Mouse (Mus musculus): ENCODE measurements around the gene Mbtps2.

Gene Mbtps2

GRCm38 (mm10) chrX:157504506-157504905 is 94.0 kb downstream of the Mbtps2 start:
- DNase-seq (ENCODE audit: low spot score) = no peak

DNA sequence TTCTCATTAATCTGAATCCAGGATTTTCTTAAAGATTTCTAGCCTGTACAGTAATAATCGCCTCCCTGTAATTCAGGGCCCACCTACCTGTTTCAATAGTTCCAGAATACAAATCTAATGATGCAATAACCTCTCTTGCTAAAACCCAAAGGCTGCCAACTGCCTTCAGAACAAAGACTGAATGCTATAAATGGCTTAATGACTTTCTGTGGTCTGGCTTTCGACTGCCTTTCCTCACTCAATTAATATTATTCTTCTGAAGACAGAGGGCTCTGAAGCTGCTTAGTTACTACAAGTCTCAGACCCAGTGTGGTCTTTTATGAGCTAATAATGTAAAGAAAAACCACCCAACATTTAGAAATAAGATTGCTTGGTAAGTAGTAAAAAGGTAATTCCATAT is 96.6 kb downstream of the Mbtps2 start:
- no peak for DNase-seq (ENCODE audit: low spot score)

GRCm38 (mm10) chrX:157500004-157500403 is 98.5 kb downstream of the Mbtps2 start:
- DNase-seq (ENCODE audit: low spot score) = no peak

DNA sequence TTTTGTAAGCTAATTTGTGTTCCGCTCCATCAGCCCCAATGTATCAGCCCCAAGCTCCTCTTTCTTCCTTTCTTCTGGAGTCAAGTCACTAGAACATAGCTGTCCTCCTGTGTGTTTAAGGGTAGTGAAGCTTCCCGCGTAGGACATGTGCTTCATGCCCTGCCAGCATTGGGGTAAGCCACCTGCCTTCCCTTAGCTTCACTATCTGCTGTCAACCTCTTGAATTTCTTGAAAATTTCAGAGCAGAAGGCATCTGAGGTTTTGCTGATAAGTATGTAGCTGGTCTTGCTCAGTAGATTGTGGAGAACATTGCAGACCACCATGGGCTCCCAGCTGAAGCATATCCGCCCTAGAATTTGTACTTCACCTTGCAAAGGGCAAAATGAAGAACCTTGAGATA is 105.4 kb downstream of the Mbtps2 start:
- no peak for DNase-seq (ENCODE audit: low spot score)

GRCm38 (mm10) chrX:157491944-157492726 is 106.4 kb downstream of the Mbtps2 start, which contains the start of gene Sms:
Gene Sms, minus strand, starts transcription at chrX:157492287.
- peak; percentile 66 for DNase-seq (ENCODE audit: low spot score)

DNA sequence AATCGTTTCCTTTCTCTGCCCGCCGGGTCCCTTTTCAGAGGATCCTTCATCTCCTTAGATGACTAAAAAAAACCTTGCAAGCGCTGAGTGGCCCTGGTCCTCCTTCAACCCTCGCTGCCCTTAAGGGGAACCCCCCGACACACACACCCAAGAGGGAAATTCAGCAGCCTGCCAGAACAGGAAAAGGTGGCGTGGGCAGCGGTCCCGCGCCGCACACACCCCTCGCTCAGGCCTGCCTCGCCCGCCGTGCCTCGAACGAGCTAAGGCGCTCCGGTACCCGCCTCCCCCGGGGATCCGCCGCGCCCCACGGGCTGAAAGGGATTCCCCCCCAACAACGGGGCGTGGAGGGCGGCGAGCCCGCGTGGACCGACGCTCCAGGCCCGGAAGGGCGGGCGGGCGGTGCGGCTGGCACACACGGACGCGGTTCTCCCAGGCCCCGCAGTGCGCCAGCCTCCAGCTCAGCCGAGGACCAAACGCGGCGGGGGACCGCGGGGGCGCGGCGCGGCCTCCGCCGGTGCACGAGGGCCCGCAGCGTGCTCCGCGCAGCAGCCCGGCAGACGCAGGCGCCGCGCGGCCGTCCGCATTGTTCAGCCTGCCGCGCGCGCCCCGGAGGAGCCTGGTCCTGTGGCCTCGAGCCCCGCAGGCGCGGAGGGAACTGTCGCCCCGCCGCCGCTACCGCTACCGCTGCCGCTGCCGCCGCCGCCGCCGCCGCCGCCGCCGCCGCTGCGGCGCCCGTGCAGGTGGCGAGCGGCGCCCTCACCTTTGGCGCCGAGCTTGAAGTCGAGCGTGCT is 107.2 kb downstream of the Mbtps2 start:
- peak; percentile 61 for DNase-seq (ENCODE audit: low spot score)

DNA sequence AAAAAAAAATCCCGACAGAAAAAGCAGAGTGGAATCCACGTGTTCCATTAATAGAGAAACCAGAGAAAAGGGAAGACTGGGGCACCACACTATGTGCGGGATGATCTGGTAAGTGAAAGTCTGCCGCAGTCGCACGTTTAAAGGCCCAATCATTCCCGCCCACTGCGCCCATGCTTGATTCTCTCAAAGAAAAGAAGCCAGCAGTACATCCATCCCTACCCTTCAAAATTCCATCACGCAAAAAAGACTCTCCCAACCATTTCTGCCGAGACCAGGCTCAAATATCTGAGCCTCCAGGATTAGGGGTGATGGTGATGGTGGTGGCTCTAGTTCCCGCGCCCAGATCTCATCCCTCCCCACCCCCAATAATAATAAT is 107.8 kb downstream of the Mbtps2 start:
- no peak for DNase-seq (ENCODE audit: low spot score)

DNA sequence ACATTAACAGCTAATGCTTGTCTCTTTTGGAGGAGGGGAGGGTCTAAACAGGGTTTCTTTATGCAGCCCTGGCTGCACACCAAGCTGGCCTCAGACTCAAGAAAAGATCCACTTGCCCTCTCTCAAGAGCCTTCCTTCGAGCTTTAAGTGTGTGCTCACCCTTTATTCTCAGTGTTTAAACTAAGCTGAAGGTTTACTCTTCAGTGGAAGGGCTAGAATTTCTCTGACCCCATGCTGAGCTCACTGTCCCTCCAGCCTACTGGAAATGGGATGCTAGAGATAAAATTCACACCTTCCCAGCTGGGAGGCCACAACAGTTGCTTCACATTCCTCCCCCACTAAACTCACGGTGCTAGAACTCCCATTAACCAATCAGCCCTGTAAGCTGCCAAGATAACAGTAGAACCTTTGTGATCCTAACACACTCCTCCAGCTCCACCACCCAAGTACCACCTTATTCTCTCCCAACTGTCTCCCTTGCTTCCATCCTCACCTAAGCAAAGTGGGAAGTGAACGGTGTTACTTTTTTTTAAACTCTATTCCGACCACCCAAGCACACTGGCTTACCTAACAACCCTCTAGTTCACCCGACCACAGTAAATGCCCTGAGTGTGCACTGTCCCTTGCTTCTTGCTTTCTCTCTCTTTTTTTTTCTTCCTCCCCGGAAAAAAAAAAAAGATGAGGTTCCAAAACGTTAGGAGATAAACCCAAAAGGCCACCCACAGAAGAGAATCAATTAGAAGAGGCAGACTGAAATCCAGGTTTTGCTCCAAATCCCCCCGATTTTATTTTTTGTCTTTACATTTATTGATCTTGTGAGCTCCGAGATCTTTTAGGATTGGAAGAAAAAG is 108.4 kb downstream of the Mbtps2 start:
- DNase-seq (ENCODE audit: low spot score) = no peak

- no peak for DNase-seq (ENCODE audit: low spot score)
Measured at GRCm38 (mm10) chrX:157488831-157489230, 109.7 kb downstream of the Mbtps2 start.

GRCm38 (mm10) chrX:157486765-157487164 is 111.8 kb downstream of the Mbtps2 start:
- DNase-seq (ENCODE audit: low spot score) = peak; percentile 26

All from T-cell, adult 2 months (primary cell).